Mouse (Mus musculus): ENCODE data around the gene Trpv4.
A peak's percentile ranks its signal among the peaks of the same experiment; 100 is the strongest.

The Trpv4 gene

DNA sequence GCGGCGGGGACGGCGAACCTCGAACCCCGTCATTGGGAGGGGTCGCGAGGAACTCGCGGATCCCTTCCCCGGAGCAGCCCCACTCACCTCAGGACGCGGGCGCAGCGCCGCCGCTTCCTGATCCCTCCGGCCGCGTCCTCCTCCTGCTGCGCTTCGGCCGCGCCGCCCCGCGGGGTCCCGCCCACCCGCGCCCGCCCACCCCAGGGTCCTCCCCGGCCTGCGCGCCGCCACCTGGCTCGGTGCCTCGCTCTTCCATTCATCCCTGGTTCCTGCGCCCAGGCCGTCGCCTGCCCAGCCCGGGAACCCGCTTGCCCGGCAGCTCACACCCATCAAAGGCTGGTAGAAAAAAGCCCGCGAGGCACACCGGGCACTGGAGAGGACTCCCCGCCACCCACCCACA, at the start of gene Trpv4:
Trpv4 (minus strand) TSS at position 167 of the 400 bp plus-strand sequence.
- DNase-seq = no peak

DNA sequence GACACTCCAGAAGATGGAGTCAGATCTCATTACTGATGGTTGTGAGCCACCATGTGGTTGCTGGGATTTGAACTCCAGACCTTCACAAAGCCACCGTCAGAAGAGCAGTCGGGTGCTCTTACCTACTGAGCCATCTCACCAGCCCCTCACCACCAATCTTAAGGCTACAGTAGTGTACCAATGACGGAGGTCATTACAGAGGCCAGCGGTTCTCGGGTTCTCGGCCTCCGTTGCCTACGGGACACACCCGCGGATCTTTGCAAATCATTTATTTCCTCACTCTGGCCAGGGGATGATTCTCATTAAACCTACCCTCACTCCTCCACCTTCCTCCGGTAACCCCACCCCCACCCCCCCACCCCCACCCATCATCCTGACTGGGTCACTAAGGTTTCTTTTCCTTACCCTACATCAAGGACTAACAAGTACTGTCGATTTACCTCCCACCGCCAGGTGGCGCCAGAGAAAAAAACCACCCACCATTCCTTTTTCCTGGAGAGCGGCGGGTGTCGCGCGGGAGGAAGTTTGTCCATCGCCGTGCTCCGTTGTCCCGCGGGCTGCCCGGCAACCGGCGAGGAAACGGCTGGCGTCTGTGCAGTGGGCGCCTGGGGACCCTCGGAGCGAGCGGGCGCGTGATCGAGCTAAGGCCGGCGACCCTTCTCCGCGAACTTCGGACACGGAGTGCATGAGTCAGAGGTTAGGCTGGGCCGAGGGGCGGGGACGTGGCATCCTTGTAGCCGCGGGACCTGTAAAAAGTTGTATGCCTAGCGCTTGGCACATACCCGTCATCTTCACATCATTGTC, 49.2 kb upstream of the Trpv4 start, which contains the start of gene Tchp:
Tchp (plus strand) TSS at position 496 of the 804 bp plus-strand sequence.
- peak; percentile 92 for DNase-seq

DNA sequence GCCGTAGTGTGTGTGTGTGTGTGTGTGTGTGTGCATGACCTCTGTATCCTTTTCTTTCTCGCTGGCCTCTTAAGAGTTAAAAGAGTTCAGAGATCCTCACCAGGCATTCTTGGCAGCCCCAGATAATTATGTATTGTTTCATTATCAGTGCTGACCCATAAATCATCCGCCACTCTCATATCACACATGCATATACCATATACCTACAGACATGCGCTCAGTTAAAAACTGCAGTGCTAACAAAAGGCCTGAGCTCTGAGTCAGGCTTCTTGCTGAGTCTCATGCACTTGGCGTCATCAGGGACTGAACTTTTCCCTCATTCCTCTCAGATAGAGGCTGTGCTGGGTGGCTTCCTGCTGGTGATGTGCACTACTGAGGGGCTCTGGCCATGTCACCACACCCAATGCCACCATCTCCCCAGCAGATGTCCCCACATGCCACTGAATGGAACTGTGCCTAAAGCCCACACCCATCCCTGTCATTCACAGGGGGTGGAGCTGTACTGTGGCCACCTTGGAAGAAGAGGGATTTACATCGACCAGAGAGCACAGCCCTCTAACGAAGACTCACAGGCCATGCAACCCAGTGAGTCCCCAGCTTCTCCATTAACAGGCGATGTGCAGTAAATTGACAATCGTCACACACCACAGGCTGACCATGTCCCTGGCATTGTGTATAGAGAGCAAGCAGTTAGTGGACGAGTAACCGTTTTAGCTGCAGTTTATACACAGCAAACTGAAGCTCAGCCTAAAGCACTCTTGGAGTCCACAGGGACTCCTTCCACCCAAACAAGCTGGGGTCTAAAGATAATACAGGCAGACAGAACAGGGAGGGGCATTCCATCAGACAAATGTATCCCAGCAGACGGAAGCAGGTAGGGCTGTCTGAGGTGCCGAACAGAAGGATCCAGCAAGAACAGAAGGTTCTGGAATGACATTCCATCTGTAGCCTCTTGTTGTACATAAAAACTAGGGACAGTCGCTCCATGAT, 44.5 kb upstream of the Trpv4 start:
- DNase-seq = peak; percentile 36

DNA sequence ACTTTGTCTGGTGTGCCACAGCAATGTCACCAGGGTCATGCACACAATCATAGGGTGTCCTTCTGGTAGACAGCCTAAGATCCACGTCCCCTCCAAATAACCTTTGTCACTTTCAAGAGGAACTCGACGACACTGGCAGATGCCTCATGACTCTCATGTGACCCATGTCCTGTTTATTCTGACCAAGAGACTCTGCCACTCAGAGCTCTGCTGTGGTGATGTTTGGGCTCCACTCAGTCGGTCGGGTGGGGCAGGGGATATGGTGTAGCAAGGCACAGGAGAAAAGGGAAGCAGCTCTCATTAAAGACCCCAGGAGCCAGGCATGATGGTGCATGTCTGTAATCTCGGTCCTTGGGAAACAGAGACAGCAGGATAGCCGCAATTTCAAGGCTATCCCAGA, 40.8 kb upstream of the Trpv4 start:
- peak; percentile 44 for DNase-seq

DNA sequence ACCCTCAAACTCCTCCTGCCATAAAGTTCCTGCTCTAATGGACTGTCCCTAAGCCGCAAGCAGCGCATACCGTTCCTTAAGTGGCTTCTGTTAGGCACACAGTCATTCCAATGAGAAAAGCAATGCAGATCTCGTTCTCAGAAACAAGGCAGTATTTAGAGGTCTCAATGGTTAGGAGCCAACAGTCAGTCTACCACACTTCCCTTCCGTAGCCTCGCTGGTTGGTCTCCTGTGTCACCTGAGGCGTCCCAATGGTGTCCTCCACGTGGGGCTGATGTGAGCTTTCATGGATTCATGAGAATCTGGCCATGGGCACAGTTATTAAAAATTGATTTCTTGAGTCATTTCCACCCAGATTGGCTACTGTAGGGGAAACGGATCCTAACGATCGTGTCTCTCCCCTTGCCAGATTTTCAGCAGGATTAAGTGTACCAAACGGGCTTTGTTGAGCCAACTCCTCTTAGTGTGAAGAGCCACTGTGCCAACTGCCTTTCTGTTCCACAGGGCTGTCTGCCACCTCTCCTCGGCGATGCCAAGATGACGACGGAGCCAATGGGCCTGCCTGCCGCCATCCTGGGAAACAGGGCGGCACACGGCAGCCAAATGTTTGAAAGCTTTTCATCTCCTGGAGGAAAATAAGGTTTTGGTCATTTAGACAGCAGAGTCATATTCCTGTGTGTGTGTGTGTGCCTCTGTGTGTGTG, 40.0 kb upstream of the Trpv4 start:
- DNase-seq = peak; percentile 96

DNA sequence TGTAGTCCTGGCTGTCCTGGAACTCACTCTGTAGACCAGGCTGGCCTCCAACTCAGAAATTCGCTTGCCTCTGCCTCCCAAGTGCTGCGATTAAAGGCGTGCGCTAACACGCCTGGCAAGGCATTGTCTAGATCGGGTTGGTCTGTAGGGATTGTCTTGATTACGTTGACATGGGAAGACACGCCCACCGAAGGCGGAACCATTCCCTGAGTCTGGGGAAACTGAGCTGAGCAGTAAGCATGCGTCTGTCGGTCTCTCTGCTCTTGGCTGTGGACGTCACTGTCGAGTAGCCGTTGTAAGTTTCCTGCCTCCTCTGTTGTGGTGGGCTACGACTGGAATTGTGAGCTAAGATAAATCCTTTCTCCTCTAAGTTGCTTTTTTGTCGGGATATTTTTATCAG, 38.7 kb upstream of the Trpv4 start:
- no peak for DNase-seq

DNA sequence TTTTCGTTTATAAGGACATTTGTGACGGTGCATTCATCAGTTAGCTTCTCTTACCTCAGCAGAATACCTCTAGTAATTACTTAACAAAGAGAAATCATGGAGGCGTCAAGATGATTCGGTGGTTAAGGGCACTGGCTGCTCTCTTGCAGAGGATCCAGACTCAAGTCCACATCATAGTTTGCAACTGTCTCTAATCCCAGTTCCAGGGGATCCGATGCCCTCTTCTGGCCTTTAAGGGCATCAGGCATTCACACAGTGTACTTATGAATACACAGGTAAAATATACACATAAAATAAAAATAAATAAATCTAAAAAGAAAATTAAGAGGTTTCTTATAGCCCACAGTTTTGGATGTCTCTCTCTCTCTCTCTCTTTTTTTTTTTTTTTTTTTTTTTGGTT, 37.6 kb upstream of the Trpv4 start:
- DNase-seq = no peak

DNA sequence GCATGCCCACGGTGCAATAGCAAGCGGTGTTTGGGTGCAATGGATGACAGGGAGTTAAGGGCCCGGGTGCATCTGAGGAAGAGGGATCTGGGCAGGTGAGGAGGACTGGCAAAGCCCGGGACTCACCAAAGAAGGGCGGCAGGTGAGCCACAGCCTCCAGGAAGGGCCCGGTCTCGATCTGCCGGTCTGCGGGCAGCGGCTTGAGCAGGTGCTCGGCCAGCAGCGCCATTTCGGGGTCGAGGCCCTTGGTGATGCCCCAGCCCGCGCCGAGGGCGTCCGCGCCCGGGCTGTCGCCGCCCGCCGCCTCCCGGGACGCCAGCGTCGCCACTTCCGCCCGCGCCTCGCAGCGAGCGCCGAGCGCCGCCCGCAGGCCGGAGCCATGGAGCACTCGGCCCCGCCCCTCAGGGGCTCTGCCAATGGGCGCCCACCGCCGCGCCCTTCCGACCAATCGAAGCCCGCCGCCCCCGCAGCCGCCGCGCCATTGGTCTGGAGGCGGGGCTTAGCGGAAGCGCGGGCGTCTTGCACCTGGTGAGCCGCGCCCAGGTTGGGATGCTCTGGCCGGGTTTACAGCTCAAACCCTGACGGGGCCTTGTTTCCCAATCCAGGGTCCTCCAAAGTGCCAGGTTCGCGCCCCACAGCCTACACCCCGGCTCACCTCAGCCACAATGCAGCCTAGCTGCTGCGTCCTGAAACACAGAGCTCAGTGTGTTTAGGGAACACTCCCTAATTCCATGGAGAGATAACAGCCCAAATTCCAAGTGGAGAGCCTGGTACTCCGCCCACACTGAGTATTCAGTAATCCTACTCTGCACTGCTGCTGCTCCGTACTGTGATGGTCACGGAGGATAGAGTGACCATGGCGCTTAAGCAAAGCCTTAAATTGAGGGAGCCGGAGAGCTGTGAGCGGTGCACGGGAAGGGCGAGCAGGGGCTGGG, 32.7 kb upstream of the Trpv4 start, which contains the start of gene Gltp:
Gltp (minus strand) TSS at position 352 of the 935 bp plus-strand sequence.
- DNase-seq = peak; percentile 91

DNA sequence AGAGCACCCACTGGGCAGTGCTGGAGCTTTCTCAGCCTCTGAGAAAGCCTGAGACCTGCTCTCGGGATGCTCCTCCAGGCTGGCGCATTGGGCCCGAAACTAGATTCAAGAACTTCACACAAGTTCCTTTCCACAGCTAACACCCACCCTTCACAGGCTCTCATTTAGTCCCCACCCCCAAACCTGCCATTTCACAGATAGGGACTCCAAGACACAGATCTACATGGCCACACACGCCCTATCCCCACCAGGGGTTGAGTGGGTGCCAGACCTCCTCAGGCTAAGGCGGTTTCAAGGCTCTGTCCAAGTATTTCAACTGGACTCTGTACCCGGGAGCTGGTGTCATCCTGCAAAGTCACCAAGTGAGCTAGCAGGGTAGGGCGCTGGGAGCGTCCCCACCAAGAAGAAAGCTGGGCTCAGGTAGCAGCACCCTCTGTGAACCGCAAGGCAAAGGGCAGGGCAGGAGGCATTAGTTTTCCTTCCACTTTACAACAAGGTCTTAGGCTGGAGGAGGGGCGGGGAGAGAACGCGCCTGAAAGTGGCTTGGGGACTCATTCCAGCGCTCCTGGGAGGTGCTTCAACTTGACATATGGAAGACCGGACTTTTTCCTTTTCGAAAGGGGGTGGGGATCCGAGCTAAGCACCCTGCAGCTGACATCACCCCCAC, 31.6 kb upstream of the Trpv4 start:
- DNase-seq = no peak

DNA sequence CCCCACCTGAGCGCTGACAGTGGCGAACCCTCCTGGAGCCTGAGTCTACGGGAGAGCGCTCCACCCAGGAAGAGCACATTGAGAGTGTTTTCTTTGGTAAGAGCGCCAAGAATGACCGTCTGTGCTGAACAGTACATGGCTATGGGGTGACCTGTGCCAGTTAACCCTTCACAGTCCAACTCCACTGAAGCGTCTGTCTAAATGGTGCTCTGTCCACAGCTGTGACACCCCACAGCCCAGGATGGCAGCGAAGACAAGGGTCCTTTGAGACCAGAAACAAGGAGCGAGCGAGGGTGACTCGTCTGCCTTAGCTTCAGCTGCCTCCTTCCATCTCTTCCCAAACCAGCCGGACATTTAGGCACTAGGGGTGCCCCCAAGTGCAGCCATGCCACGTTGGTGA, 30.5 kb upstream of the Trpv4 start:
- DNase-seq = no peak

DNA sequence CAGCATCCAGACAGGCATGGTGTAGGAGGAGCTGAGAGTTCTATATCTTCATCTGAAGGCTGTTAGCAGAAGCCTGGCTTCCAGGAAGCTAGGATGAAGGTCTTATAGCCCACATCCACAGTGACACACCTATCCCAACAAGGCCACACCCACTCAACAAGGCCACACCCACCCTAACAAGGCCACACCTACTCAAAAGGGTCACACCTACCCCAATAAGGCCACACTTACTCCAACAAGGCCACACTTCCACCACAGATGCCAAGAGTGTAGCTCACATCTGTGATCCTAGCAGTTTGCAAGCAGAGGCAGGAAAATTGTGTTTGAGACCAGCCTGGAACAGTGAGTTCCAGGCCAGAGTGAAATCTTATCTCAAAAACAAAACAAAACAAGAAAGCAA, 29.7 kb upstream of the Trpv4 start:
- DNase-seq = no peak

DNA sequence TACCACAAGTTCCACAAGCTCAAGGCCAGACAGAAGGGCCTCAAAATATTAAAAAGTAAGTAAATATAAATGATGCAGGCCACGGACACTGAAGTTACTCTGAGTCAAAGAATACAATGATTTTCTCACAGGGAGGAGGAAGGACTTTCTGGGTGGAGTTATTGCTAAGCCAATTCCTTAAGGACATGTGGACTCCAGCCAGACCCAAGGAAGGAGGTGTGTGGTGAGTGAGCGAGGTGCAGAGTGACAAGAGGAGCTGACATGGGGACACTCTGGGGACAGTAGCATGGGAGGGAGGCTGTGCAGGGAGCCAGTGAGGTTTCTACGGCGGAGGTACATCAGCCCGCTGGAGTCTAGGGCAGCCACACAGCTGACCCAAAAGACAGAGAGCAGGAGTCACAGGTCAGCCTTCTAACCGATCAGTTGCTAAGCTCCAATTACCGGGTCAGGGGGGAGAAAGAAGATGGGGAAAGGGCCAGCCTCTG, 28.5 kb upstream of the Trpv4 start:
- DNase-seq = no peak

DNA sequence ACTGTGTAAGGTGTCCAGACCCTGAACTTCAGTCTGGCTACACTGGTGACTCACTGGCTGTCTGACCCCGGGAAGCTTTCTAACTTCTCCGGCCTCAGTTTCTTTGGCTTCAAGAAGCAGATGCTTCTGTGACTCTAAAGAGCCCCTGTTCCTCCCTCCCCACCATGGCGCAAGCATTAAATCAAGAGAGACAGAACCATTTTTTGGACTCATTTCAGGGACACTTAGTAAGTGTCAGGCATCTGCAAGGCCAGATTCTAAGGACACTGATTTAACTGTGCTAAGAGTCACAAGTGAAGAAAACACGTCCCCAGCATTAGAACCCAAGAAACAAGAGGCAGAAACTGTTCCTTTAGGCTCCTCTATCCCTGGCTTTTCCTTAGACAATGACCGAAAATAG, 27.8 kb upstream of the Trpv4 start:
- no peak for DNase-seq

DNA sequence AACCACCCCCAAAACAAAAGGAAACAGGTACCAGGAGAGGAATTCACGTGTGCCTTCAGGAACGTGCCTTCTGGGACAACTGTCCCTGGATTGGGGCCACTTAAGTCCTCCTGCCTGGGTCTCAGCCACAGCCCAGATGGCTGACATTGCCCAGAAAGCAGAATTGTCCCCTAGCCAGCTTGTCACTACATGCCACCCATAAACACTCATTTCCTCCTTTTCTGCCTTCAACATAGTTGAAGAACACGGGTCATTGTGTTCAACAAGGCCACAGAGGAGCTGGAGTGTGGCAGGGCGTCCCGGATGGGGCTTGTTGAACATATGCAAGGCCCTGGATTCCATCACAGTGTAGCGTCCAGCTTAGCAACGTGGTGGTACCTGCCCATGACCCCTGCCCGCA, 23.5 kb upstream of the Trpv4 start:
- DNase-seq = peak; percentile 81

DNA sequence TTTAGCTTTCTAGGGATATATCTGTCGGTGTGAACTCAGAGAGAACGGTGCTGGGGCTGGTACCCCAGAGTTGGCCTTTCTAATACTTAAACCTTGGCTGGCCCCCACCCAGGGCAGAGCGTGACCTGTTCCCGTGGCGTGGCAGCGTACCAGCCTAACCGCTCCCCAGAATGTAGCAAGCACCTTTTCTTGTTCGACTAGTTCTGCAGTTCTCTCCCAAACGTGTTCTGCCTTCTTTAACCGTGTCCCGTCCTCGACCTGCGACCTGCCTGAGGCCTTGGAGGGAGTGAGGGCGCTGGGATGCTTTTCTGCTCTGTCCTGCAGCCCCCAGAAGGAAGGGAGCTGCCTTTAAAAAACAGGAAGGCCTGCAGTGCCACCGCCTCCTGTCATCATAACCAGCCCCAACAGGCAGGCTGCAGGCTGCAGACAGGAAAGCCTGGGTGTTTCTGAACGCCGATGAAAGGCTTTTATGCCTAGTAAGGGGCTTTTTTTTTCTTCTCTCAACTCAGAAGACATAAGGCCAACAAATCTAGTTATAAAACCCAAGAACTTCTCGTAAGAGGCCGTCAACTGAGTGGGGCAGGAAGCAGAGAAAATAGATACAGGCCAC, 22.6 kb upstream of the Trpv4 start:
- no peak for DNase-seq

DNA sequence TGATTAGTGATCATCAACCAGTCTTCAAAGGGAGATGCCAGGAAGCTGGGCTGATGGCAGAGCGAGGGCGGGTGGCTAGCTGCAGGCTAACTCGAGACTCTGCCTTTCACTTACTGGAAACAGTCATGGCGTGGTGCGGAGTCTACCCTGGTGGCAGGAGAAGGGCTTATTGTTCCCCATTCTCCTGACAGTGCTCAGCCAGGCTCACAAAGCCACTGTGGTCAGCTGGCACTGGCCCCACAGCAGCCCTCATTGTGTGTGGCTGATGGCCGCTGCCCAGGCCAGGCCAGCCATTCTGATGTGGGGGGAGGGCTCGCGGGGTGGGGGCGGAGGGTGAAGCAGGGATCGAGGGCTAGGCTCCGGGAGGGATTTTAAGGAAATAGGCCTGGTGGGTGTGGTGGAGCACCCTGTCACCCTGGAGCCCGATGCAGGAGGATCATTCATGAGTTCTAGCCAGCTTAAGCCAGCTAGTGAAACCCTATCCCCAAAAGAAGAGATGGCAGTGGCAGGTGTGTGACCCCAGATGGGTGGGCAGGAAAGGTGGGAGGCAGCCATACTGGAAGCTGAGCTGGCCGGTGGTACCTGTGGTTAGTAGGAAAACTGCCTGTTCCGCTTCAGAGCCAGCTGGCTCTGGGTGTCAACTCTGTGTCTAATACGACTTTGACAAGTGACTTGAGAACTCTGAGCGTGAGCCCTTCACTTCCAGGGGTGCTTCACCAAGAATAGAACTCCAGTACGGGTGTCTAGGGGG, 21.8 kb upstream of the Trpv4 start:
- DNase-seq = no peak

DNA sequence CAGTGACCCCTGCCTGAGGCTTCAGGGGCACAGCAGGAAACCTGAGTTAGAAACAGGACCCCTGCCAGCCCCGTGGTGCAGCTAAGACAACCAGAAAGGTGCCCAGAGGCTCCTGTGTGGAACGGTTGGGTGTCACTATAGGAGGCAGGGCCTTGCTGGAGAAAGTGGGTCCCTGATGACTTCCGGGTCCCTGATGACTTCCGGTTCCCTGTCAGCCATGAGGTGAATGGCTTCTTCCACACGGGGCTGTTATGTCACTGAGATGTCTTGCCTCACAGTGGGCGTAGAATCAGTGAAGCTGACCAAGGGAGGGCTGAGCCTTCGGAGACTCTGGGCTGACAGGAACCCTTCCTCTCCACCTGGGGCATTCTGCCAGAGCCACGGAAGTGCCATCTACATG, 16.4 kb upstream of the Trpv4 start:
- DNase-seq = no peak

DNA sequence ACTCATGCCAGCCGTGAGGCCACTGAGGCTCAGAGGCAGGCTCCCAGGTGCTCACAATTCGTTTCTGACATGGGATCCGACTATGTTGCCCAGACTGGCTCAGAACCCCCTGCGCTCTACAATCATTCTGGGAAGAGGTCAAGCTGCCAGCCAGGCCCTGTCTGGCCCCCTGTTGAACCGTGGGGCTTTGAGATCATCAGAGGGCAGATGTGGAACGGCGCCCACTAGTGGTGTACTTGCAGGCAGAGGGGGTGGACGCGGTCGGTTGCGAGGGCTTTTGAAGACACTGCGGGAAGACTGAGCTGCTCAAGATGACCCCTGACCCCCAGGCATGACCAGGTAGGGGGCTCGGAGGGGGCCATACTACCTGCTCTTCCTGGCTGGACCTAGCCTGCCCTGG, 14.9 kb upstream of the Trpv4 start:
- peak; percentile 15 for DNase-seq

DNA sequence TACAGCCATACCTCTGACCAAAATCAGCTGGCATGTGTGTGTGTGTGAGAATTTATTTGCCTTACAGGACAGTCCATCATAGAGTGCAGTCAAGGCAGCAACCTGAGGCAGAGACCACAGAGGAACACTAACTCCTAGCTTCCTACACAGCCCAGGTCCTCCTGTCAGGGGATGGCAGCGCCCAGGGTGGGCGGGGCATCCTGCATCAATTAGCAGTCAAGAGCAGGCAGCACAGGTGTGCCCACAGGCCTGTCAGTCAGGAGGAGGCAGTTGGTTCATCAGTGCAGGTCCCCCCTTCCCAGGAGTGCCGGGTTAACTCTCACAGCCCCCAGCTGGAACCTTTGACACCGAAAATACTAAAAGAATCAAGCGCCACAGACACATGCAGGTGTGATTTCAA, 10.8 kb upstream of the Trpv4 start:
- no peak for DNase-seq

Measured in cerebellum, adult 9-10 months (tissue).